Mouse (Mus musculus) embryonic facial prominence, embryonic 14.5 days (tissue): Measurements from ENCODE around the gene Ccr4. TPM values are rescaled to one million over a fixed set of nuclear protein-coding genes. Genes with fewer than 3 reads are reported as not detected.

Experiments used
- polyA plus RNA-seq: library from polyadenylated mRNA; unstranded; fragments of >200 nt; fragmentation: Nextera tagmentation; extraction: Ambion mirVana; gene quantifications from 2 replicates; pipeline ENCODE4 v1.2.1, GENCODE M21; 2014

Ccr4 gene
- polyA plus RNA-seq, 1 experiment from 2014 or later, result 0.75 TPM

Other genes with a start within 250 kb of the Ccr4 start
- not detected in 2 replicates for gene Bcl2a1c, start 174.8 kb downstream of the Ccr4 start, polyA plus RNA-seq
- 244 and 245 TPM in 2 replicates for gene Crtap, start 114.2 kb downstream of the Ccr4 start, polyA plus RNA-seq
- 42.5 and 44.6 TPM in 2 replicates for gene Glb1, start 103.8 kb downstream of the Ccr4 start, polyA plus RNA-seq
- 2.1 and 3.2 TPM in 2 replicates for gene Tmppe, start 103.8 kb downstream of the Ccr4 start, polyA plus RNA-seq
- 1.3 and 1.4 TPM in 2 replicates for gene C130032M10Rik, start 10.8 kb upstream of the Ccr4 start, polyA plus RNA-seq
- gene Trim71, start 59.5 kb upstream of the Ccr4 start, polyA plus RNA-seq, result 0.06 and 0.13 TPM in 2 replicates
- gene Cnot10, start 135.3 kb upstream of the Ccr4 start, polyA plus RNA-seq, result 52.4 and 63.7 TPM in 2 replicates
- 33.9 and 34.7 TPM in 2 replicates for gene Dync1li1, start 183.9 kb upstream of the Ccr4 start, polyA plus RNA-seq
- 44.3 and 45.7 TPM in 2 replicates for gene Cmtm6, start 226.2 kb upstream of the Ccr4 start, polyA plus RNA-seq